Mouse (Mus musculus) retina, embryonic 14.5 days (tissue): Measurements from ENCODE around the gene Bcar1.
A peak's percentile ranks its signal among the peaks of the same experiment; 100 is the strongest.

Experiments used
- DNase-seq: peaks from one replicate; pipeline ENCODE4 v3.0.0-alpha.2; 2015; ENCODE audit warnings: low spot score

Bcar1 gene

GRCm38 (mm10) chr8:111739604-111740003 lies 4.0 kb downstream of the Bcar1 start:
- DNase-seq = no peak

- no peak for DNase-seq
Measured at GRCm38 (mm10) chr8:111738867-111739266, 4.7 kb downstream of the Bcar1 start.

- DNase-seq = peak; percentile 71
Measured at GRCm38 (mm10) chr8:111736321-111736720, 7.3 kb downstream of the Bcar1 start.

GRCm38 (mm10) chr8:111735791-111736190 lies 7.8 kb downstream of the Bcar1 start:
- no peak for DNase-seq

- DNase-seq = no peak
Measured at GRCm38 (mm10) chr8:111735335-111735761, 8.3 kb downstream of the Bcar1 start.

GRCm38 (mm10) chr8:111734244-111734960 lies 9.2 kb downstream of the Bcar1 start:
- no peak for DNase-seq

- no peak for DNase-seq
Measured at GRCm38 (mm10) chr8:111733581-111734243, 9.9 kb downstream of the Bcar1 start.

GRCm38 (mm10) chr8:111732406-111733085 lies 11.1 kb downstream of the Bcar1 start:
- no peak for DNase-seq

- DNase-seq = peak; percentile 97
Measured at GRCm38 (mm10) chr8:111732004-111732403, 11.6 kb downstream of the Bcar1 start.

- no peak for DNase-seq
Measured at GRCm38 (mm10) chr8:111731231-111731977, 12.2 kb downstream of the Bcar1 start.

- no peak for DNase-seq
Measured at GRCm38 (mm10) chr8:111729233-111730170, 14.1 kb downstream of the Bcar1 start.

GRCm38 (mm10) chr8:111728481-111728880 lies 15.1 kb downstream of the Bcar1 start:
- no peak for DNase-seq

GRCm38 (mm10) chr8:111727553-111727952 lies 16.1 kb downstream of the Bcar1 start:
- DNase-seq = no peak

GRCm38 (mm10) chr8:111726102-111726900 lies 17.3 kb downstream of the Bcar1 start:
- DNase-seq = no peak

- DNase-seq = no peak
Measured at GRCm38 (mm10) chr8:111725341-111725740, 18.3 kb downstream of the Bcar1 start.

GRCm38 (mm10) chr8:111720115-111720544 lies 23.5 kb downstream of the Bcar1 start:
- DNase-seq = peak; percentile 57

GRCm38 (mm10) chr8:111718937-111719336 lies 24.7 kb downstream of the Bcar1 start:
- no peak for DNase-seq

GRCm38 (mm10) chr8:111717866-111718265 lies 25.7 kb downstream of the Bcar1 start:
- no peak for DNase-seq

- DNase-seq = peak; percentile 14
Measured at GRCm38 (mm10) chr8:111717488-111717792, 26.2 kb downstream of the Bcar1 start.
